Mouse (Mus musculus) layer of hippocampus, adult 8-10 months (tissue): ENCODE results near the gene Sp140. TPM values are rescaled to one million over a fixed set of nuclear protein-coding genes. Genes with fewer than 3 reads are reported as not detected.
A peak's percentile ranks its signal among the peaks of the same experiment; 100 is the strongest.
"Not testable (repeated sequence)": the region's sequence is repeated elsewhere in the genome, so short reads cannot be mapped to it uniquely, and the experiment has no call there.

Experiments used
- DNase-seq, 2 experiments: peaks; one replicate each; pipeline ENCODE4 v3.0.0; 2022; ENCODE audit warnings: low spot score in 2 of 2
- total RNA-seq, 4 experiments: library from RNA; stranded (reverse); gene quantifications; 2 replicates each; pipeline ENCODE4 v1.2.4; 2022

The Sp140 gene
- total RNA-seq, result 1 to 10 TPM in 3 of 4 experiments, under 1 TPM in 1; 0.26 to 4.3 (median 2.7) TPM

DNA sequence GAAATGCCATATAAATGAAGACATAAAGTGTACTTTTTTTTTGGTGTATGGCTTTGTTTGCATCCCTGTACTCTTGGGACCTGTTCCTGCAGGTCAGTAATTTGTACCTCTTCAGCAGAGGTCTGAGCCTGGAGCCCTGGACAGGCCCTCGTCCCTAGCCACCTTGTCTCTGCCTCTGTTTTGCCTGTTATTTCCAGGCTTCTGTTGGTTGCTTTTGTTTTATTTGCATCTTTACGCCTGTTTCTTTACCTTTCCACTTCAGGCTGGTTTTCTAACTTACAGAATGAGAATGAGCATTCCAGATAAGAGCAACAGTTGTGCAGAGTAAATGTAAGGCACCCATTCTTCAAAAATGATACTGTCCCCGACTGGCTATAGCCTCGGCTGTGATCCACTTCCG lies at the start of gene Sp140:
Gene Sp140, plus strand, starts transcription at position 301 of the 400 bp plus-strand sequence.
- DNase-seq, result not testable (repeated sequence)

- peak; percentile 8 to 11 for DNase-seq
These were observed 44.9 kb upstream of the Sp140 start for GRCm38 (mm10) chr1:85555261-85555660.

- not testable (repeated sequence) for DNase-seq
These were observed 26.6 kb upstream of the Sp140 start for GRCm38 (mm10) chr1:85573554-85573953.

- not testable (repeated sequence) for DNase-seq
These were observed 24.8 kb upstream of the Sp140 start, which contains the start of gene G530012D18Rik for GRCm38 (mm10) chr1:85575376-85575775. Gene G530012D18Rik (plus strand): TSS chr1:85575676.

DNA sequence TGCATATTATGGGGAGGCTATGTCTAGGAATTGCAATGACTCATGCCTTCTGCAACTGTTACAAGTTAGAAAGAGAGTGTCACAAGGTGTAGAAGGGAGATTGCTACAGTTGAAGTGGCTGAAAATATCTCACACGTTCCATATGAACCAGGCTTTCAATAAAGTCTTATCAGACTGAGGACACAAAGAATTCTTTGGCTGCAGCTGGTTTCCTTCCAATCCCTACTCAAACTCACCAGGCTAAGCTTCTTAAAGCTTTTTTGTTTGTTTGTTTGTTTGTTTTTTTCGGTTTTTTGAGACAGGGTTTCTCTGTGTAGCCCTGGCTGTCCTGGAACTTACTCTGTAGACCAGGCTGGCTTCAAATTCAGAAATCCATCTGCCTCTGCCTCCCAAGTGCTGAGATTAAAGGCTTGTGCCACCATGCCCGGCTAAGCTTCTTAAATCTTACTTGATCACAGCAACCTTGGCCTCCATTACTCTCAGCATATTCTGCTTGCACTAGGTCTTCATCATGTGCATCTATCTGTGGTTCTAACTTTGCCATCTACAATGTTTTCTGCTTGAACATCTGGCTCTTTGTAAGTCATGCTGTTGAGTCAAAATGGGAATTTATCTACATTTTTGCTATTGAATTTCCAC lies 21.7 kb upstream of the Sp140 start:
- not testable (repeated sequence) for DNase-seq

- DNase-seq, result not testable (repeated sequence)
These were observed 20.7 kb upstream of the Sp140 start for GRCm38 (mm10) chr1:85579199-85580147.

GRCm38 (mm10) chr1:85580148-85580534 lies 20.0 kb upstream of the Sp140 start:
- DNase-seq, result not testable (repeated sequence)

DNA sequence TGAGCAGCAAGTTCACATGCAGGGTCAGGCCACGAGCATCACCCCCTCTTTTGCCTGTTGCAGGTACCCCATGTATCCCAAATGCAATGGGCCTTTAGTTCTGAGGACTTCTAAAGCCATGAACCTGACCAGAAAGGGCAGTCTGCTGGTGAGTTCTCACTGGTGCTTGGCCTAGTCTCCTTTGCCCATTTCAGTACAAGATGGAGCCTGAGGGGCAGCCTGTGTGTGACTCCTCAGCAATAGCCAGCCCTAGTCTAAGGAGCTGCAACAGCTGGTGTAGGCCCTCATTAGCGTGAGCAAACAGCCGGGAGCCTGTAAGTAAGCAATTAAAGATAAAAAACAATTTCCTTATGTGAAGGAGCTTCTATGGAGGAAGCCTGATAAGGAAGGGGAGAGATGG lies 19.6 kb upstream of the Sp140 start:
- DNase-seq, result not testable (repeated sequence)

- DNase-seq, result not testable (repeated sequence)
These were observed 18.7 kb upstream of the Sp140 start for GRCm38 (mm10) chr1:85581518-85581917.

GRCm38 (mm10) chr1:85588697-85589096 lies 11.5 kb upstream of the Sp140 start:
- not testable (repeated sequence) for DNase-seq

- not testable (repeated sequence) for DNase-seq
These were observed 7.7 kb upstream of the Sp140 start for GRCm38 (mm10) chr1:85592526-85592925.

DNA sequence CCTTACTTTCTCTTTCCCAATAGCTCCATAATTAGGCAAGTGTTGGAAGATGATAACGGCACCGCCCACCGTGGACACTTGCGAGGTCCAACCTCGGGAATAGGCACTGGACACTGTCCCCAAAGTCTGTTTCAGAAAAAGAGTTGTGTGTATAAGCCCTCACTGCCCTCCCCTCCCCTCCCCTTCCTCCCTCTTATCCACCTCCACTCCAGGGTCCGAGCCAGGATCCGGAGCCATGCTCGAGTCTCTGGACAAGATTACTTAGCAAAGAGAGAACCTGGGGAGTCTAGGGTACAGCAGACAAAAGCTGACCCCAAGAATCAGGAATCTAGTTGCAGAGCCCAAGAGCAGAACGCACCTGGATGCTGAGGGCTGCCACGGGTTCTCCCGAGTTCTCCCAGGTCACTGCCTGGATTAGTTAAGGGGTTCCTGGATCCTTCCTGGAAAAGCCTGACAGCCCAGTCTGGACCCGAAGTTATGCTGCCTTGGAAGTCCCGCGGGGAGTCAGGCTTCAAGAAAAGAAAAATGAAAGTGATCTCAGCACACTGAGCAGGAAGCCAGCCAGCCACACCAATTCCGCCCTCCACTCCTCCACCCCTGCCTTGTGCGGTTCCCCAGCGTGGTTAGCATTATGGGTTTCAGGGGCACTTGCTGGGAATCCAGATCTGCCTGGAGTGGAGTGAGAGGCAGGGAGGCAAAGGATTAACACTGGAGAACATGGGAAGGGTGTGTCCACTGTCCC lies 1.7 kb upstream of the Sp140 start, which contains the start of gene Sp110:
Gene Sp110, minus strand, starts transcription at position 547 of the 742 bp plus-strand sequence.
- DNase-seq, result not testable (repeated sequence)

DNA sequence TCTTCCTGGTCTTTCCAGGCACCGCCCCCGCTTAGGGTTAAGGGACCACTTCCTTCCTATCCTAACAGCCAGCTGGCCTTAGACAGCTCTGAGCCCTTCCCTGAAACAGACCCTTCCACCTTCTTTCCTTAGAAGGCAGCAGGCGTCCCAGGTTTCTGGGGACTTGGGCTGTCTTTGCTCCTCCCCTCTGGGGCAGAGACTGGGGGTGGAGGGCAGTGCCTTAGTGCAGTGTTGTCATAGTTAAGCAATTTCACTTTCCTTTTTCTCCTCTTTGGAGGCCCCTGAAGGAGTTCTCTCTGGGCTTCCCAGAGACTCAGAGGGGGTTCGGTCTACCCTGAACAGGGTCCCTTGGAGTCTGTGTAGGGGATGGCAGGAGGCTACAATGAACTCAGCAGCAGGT lies 616 bp downstream of the Sp140 start:
- not testable (repeated sequence) for DNase-seq

- DNase-seq, result not testable (repeated sequence)
These were observed 4.2 kb downstream of the Sp140 start for GRCm38 (mm10) chr1:85604341-85604740.

- DNase-seq, result not testable (repeated sequence)
These were observed 8.2 kb downstream of the Sp140 start for GRCm38 (mm10) chr1:85608361-85608760.

DNA sequence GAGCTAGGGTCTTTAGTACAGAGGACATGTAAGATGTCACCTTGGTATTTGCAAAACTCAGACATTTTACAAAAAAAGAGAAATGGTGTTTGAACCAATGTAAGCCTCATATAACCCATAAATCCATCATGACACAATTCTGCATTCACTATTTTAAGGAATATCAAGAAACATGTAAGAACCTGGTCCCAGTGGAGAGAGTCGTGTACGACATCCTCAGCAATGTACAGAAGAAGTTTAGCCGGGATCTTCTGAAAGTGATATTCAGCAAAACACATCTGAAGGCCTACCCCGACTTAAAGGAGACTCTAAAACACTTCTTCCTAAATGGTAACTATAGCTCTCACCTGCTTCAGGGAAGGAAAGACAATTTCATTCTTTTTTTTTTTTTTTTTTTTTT lies 10.4 kb downstream of the Sp140 start:
- not testable (repeated sequence) for DNase-seq

DNA sequence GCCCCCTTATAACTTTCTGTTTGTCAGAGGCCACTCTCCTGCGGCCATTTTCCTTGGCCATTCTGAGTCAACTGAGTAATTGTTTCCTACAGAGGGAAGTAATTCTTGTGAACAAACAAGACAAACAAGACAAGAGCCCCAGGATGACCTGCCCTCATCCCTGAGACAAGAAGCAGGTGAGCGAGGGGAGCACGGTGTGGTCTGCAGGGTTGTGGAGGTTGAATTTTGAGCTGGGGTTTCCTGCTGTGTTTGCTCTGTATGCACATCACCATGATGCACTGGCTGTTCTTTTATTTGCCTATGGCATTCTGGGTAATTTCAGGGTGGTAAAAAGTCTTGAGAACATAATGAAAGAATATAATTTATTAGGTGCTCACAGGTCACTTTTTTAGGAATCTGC lies 14.9 kb downstream of the Sp140 start:
- DNase-seq, result not testable (repeated sequence)

DNA sequence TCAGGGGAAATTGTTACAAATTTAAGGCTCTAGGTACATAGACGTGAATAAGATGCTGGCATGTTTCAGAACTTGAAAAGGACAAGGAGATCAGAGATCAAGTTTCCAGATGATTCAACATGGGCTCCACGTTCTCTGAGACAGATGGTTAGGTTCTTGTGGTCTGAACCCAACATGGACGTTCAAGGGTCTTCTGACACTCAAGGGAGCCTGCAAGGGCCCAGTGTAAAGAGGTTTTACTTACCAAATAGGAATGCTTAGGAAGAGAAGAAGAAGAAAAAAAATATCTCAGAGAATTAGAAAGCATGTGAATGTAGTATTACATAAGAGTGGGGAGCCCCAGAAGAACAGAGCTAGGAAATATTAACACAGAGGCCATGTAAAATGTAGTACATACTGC lies 15.6 kb downstream of the Sp140 start:
- not testable (repeated sequence) for DNase-seq

- DNase-seq, result not testable (repeated sequence)
These were observed 17.0 kb downstream of the Sp140 start for GRCm38 (mm10) chr1:85617161-85617560.

- not testable (repeated sequence) for DNase-seq
These were observed 18.5 kb downstream of the Sp140 start for GRCm38 (mm10) chr1:85618689-85619088.

DNA sequence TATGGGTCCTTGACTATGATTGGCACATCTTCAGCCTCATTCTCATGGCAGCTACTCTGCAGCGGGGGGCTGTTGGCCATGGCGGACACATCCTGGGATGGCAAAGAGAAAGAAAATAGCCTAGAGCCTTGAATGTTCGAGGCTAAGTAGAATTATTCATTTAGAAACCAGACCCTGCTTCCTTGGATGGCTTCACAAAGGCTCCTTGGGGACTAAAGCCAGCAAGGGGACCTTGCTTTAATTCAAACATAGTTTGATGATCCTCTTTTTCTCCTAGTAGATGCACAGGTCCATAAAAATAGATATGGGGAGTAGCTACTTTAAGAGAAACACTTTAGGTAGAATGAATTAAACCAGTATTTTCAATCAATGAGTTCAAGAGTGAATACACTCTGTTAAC lies 36.8 kb downstream of the Sp140 start:
- DNase-seq, result not testable (repeated sequence)
